Mouse (Mus musculus) neural tube, embryonic 14.5 days (tissue): ENCODE results near the gene Galt. TPM values are rescaled to one million over a fixed set of nuclear protein-coding genes. Genes with fewer than 3 reads are reported as not detected.
A peak's percentile ranks its signal among the peaks of the same experiment; 100 is the strongest.
"Not testable (repeated sequence)": the region's sequence is repeated elsewhere in the genome, so short reads cannot be mapped to it uniquely, and the experiment has no call there.

ENCODE experiments used
- ATAC-seq: fragments of 200-750 bp; cut with Nextera tagmentation; 2 replicates; pipeline ENCODE4 v1.8.0; 2017; ENCODE audit warnings: low read depth, mild to moderate bottlenecking, moderate TSS enrichment, moderate library complexity
- H3K27ac ChIP-seq: fragments of 300-500 bp; sonication (generic); 2 replicates; pipeline ENCODE4 v1.5.1; 2014; ENCODE audit warnings: low read depth, mild to moderate bottlenecking, control low read depth, low read length, moderate library complexity, mixed read lengths
- H3K27me3 ChIP-seq: fragments of 300-500 bp; sonication (generic); 2 replicates; pipeline ENCODE4 v1.6.1; 2014; ENCODE audit warnings: low read length; ENCODE audit not compliant: control insufficient read depth, insufficient read depth
- H3K36me3 ChIP-seq: fragments of 300-500 bp; sonication (generic); 2 replicates; pipeline ENCODE4 v1.6.1; 2014; ENCODE audit warnings: low read length, mixed read lengths; ENCODE audit not compliant: control insufficient read depth, insufficient read depth
- H3K4me1 ChIP-seq: fragments of 300-500 bp; sonication (generic); 2 replicates; pipeline ENCODE4 v1.6.1; 2014; ENCODE audit warnings: low read length; ENCODE audit not compliant: control insufficient read depth, insufficient read depth
- H3K4me2 ChIP-seq: fragments of 300-500 bp; sonication (generic); 2 replicates; pipeline ENCODE4 v1.6.1; 2014; ENCODE audit warnings: mild to moderate bottlenecking, low read depth, low read length, control low read depth
- H3K4me3 ChIP-seq: fragments of 300-500 bp; sonication (generic); 2 replicates; pipeline ENCODE4 v1.5.1; 2014; ENCODE audit warnings: low read depth, low read length, control low read depth, mixed read lengths
- H3K9ac ChIP-seq: fragments of 300-500 bp; sonication (generic); replicated peaks from 2 replicates; pipeline ENCODE4 v1.6.1; 2014; ENCODE audit warnings: low read depth, mild to moderate bottlenecking, control low read depth, low read length, mixed read lengths
- H3K9me3 ChIP-seq: fragments of 300-500 bp; sonication (generic); 2 replicates; pipeline ENCODE4 v1.6.1; 2016; ENCODE audit warnings: low read length; ENCODE audit not compliant: control insufficient read depth
- WGBS: fragments of 180-500 bp; shearing (Covaris S2); extraction: QIAGEN DNeasy Blood & Tissue Kit; methylation state at CpG from one replicate; pipeline ENCODE4 v1.1.7; 2014; 5-methylcytosine and 5-hydroxymethylcytosine counted together
- polyA plus RNA-seq: library from polyadenylated mRNA; unstranded; fragments of >200 nt; fragmentation: Nextera tagmentation; extraction: Ambion mirVana; gene quantifications from 2 replicates; pipeline ENCODE4 v1.2.1, GENCODE M21; 2014

The Galt gene
- polyA plus RNA-seq, 1 experiment from 2014 or later = 53.5 TPM

DNA sequence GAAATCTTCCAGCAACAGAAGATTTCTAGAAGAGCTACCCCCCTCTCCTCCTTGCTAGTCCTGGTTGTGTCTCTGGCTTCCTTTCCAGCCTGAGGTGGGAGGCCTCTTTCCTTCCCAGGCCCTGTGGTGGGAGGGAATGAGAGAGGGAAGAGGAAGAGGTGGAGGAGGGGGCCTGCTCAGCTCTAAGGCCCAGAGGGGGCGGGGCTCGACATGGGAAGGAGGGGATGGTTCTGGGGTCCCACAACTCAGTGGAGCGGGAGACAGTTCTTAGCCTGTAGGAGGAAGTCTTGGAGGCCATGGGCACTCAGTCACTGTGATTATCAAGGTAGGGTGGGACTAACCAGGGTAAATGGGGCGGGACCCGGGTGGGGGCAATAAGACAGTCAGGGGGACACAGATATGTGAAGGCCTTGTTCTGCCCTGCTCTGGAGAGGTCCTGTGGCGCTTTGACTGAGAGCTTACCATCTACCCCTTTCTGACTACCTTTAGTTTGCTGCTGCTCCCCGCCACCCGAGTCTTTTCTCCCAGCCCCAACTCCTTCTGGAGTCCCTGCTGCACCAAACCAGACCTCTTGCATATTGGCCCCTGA lies 7.2 kb downstream of the Galt start:
- peak; percentile 28; the same call in 1 of the 2 replicates for ATAC-seq
- H3K4me2 ChIP-seq = peak overlapping the region; percentile 21; the same call in 1 of the 2 replicates
- H3K4me3 ChIP-seq = no peak overlapping the region
- no peaks in the 10 kb centered on the region for H3K27me3 ChIP-seq
- no peak overlapping the region for H3K27ac ChIP-seq
- no peaks in the 10 kb centered on the region for H3K36me3 ChIP-seq
- peak overlapping the region; percentile 25; the same call in 1 of the 2 replicates for H3K9ac ChIP-seq
- H3K4me1 ChIP-seq = peaks cover 5% of the 10 kb centered on the region; the same call in 1 of the 2 replicates
- H3K9me3 ChIP-seq = no peaks in the 10 kb centered on the region
- WGBS = 42% methylated on average over 8 of the region's 8 CpGs

DNA sequence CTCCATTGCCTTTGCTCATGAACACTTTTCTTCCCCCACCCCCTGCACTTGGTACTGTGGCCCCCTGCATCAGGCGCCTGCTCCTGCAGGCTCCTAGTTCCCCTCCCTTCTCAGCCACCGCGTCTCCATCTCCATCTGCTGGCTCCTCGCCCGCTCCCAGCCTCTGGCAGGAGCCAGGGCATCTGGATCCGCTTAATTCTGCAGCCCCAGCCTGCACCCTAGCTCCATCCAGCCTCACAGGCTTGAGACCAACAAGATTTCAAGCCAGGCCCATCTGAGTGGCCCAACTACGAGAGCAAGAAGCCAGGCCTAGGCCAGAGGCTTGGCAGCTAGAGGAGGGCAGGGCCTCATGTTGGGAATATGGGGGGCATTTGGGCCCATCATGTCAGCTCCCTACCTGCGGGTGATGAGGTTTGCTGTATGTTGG lies 7.7 kb downstream of the Galt start:
- H3K4me1 ChIP-seq, H3K4me2 ChIP-seq, H3K27ac ChIP-seq, H3K4me3 ChIP-seq, H3K27me3 ChIP-seq, H3K9me3 ChIP-seq, H3K36me3 ChIP-seq: not testable (repeated sequence)
- peak; percentile 56 for ATAC-seq
- peak overlapping the region; percentile 25; the same call in 1 of the 2 replicates for H3K9ac ChIP-seq
- 56% methylated on average over 8 of the region's 8 CpGs for WGBS

DNA sequence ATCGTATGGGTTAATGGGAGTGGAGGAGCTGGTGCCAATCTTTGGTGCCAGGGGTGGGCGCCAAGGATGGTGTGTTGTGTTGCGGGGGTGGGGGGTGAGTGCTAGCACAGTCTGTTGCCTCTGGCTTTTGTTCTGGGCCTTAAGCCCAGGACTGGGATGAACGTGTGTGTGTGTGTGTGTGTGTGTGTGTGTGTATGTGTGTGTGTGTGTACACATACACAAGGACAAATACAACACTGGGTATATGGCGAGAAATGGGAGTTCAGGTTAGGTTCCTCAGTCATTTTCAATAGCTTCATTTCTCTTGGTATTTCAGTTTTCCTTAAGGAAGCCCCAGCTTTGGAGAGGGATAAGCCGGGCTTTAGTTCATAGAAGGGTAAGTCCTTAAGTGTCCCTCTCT lies 8.1 kb downstream of the Galt start:
- not testable (repeated sequence) for H3K27ac ChIP-seq, ATAC-seq, H3K4me2 ChIP-seq, H3K27me3 ChIP-seq, H3K36me3 ChIP-seq, H3K4me1 ChIP-seq, H3K4me3 ChIP-seq, H3K9me3 ChIP-seq, H3K9ac ChIP-seq
- WGBS = 89% methylated on average over 4 of the region's 6 CpGs

DNA sequence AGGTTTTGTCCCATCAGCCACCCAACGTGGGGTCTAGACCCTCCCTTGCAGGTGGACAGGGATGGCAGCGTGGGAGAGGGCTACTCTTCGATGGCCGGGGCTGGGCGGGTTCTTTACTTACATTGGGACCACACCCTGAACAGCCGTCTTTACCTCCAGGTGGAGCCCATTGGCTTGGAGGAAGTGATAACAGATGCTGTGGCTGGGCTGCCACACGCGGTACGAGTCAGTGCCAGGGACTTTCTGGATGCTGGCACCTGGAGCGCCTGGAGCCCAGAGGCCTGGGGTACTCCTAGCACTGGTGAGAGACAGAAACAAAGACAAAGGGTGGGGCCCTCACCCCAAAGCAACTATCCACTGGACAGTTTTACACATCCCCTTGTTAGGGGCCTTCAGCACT lies 12.3 kb downstream of the Galt start:
- ATAC-seq, H3K27ac ChIP-seq, H3K4me3 ChIP-seq, H3K4me1 ChIP-seq, H3K36me3 ChIP-seq, H3K9me3 ChIP-seq, H3K4me2 ChIP-seq, H3K27me3 ChIP-seq, H3K9ac ChIP-seq: not testable (repeated sequence)
- WGBS = 89% methylated on average over 10 of the region's 10 CpGs

DNA sequence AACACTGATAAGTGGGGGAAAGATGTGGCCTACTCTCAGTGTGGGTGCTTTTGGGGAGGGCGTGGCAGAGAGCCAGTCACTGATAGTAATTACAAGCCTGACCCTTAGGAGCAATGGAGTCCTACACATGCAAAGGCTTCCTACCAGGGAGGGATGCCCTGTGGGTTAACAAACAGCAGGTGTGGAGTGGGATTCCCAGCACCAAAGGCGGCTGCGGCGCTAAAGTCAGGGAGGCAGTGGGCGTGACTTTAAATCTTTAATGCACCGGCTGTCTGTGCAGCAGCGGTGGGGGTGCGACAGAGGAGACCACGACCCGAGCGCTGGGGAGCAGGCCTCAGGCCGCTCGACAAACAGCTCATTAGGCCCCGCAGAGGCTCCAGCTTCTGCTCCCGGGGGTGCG lies 17.9 kb downstream of the Galt start:
- H3K4me1 ChIP-seq, ATAC-seq, H3K27ac ChIP-seq, H3K9ac ChIP-seq, H3K27me3 ChIP-seq, H3K36me3 ChIP-seq, H3K9me3 ChIP-seq: not testable (repeated sequence)
- peak overlapping the region; percentile 39 for H3K4me2 ChIP-seq
- 2% methylated on average over 7 of the region's 16 CpGs for WGBS
- peak overlapping the region; percentile 20; the same call in 1 of the 2 replicates for H3K4me3 ChIP-seq

DNA sequence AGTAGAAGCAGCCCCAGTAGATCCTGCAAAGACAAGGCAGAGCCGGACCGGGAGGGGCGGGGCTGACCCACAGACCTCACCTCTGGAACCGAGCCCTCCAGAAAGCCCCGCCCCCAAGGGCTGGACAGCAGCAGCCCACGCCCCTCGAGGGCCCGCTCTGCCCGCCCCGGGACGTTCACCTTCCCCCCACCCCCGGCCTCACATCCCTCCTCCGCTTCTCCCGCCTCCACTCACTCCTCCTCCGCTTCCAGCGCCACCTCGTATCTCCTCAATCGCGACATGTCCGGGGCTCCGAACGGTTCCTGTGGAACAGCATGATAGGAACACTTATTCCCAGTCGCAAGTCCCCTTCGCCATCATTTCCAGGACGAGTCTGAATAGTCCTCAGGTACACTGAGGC lies 18.5 kb downstream of the Galt start:
- H3K27me3 ChIP-seq, H3K9me3 ChIP-seq, H3K9ac ChIP-seq, H3K27ac ChIP-seq, H3K4me1 ChIP-seq, H3K36me3 ChIP-seq, ATAC-seq: not testable (repeated sequence)
- H3K4me2 ChIP-seq = peak overlapping the region; percentile 35
- H3K4me3 ChIP-seq = peak overlapping the region; percentile 34
- 1% methylated on average over 11 of the region's 25 CpGs for WGBS

DNA sequence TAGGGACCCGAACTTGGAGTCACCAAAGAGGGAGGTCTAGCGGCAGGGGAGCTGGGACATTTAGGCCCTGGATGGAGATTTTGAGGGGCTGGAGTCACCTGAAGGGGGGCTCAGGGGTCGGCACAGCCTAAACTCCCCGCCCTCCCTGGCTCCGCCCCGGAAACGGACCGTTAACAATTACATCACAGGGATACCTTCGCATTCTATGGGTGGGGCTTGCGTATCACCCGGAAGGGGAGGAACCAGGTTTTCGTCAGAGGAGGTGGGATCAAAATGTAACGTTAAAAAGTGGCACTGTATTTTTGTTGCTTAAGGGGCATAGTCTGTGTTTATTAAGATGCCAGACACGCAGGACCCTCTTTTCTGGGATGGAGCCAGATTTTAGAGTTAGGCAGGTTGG lies 19.0 kb downstream of the Galt start, which contains the start of gene Ccl27a:
Gene Ccl27a, minus strand, starts transcription at position 246 of the 400 bp plus-strand sequence.
- H3K4me3 ChIP-seq = peak within 1 kb of the TSS; percentile 34
- WGBS = 1% methylated on average over 12 of the region's 14 CpGs
- H3K9me3 ChIP-seq, H3K27me3 ChIP-seq, ATAC-seq, H3K9ac ChIP-seq, H3K4me1 ChIP-seq, H3K36me3 ChIP-seq: not testable (repeated sequence)
- H3K27ac ChIP-seq = peak within 1 kb of the TSS; percentile 64; the same call in 1 of the 2 replicates
- peak within 1 kb of the TSS; percentile 46 for H3K4me2 ChIP-seq

DNA sequence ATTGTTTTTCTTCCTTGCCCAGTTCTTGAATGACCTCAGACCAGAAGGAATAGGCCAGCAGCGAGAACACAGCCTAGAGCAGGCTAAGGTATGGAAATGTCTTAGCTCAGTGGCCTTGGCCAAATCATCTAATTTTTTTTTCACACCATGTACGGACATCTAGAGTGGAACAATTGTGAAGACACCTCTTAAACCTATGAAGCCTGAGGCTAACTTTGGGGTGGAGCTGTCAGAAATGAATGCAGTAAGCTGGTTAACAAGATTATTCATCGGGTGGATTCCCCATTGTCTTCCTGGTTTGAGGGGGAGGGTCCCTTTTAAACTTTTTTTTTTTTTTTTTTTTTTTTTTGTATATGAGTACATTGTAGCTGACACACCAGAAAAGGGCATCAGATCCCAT lies 19.5 kb downstream of the Galt start:
- H3K9ac ChIP-seq, H3K36me3 ChIP-seq, H3K27me3 ChIP-seq, ATAC-seq, H3K4me1 ChIP-seq, H3K9me3 ChIP-seq: not testable (repeated sequence)
- H3K4me3 ChIP-seq = peak overlapping the region; percentile 34; the same call in 1 of the 2 replicates
- H3K27ac ChIP-seq = peak overlapping the region; percentile 64; the same call in 1 of the 2 replicates
- peak overlapping the region; percentile 46 for H3K4me2 ChIP-seq
- WGBS = 67% methylated on average over 3 of the region's 3 CpGs

DNA sequence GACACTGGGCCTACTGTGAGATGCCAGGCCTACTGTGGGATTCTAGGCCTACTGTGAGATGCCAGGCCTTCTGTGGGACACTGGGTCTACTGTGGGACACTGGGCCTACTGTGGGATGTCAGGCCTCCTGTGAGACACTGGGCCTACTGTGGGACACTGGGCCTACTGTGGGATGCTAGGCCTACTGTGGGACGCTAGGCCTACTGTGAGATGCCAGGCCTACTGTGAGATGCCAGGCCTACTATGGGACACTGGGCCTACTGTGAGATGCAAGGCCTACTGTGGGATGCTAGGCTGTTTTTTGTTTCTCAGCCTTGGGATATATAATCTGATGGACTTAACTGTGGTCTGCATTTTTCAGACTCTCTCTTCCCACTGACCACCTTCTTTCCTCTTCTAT lies 20.8 kb downstream of the Galt start:
- H3K36me3 ChIP-seq, H3K4me1 ChIP-seq, ATAC-seq, H3K9me3 ChIP-seq, H3K27me3 ChIP-seq, H3K4me2 ChIP-seq, H3K4me3 ChIP-seq, H3K27ac ChIP-seq, H3K9ac ChIP-seq: not testable (repeated sequence)
- 86% methylated on average over 1 of the region's 1 CpGs for WGBS
